Mouse (Mus musculus): ENCODE measurements around the gene Clec2e.

- TF ChIP-seq POLR2A (IDR thresholded peaks at IDR 0.05; ENCODE audit: extremely low read depth, insufficient read depth, low read length) = no peak
- no peak for TF ChIP-seq CTCF (IDR thresholded peaks at IDR 0.05; ENCODE audit: low read depth, low read length)
These were observed 34.2 kb downstream of the Clec2e start for GRCm38 (mm10) chr6:129066530-129066929.

Measured in liver, adult 2 months (tissue).